Mouse (Mus musculus): ENCODE measurements around the gene Id4. TPM values are rescaled to one million over a fixed set of nuclear protein-coding genes. Genes with fewer than 3 reads are reported as not detected.

Id4 gene
- polyA plus RNA-seq, 1 experiment from 2014 or later, result 2.6 TPM

GRCm38 (mm10) chr13:48273451-48274069 is 12.5 kb downstream of the Id4 start:
- H3K4me2 ChIP-seq (ENCODE audit: low read length), result peak overlapping the region; percentile 77
- WGBS, result 3% methylated on average over 15 of the region's 15 CpGs
- H3K9ac ChIP-seq (ENCODE audit: low read length), result peak overlapping the region; percentile 40; the same call in 1 of the 2 replicates
- no peaks in the 10 kb centered on the region for H3K36me3 ChIP-seq (ENCODE audit: control insufficient read depth, insufficient read depth, low read length)
- no peaks in the 10 kb centered on the region for H3K27me3 ChIP-seq (ENCODE audit: control insufficient read depth, insufficient read depth, low read length)
- H3K9me3 ChIP-seq (ENCODE audit: control insufficient read depth, low read length), result no peaks in the 10 kb centered on the region
- 0 out of 2 replicates have a peak, but pooled peaks have one; percentile 47 for ATAC-seq (ENCODE audit: insufficient number of reproducible peaks, insufficient read depth, low FRiP score, low read depth)
- H3K4me3 ChIP-seq (ENCODE audit: control insufficient read depth in 1 of 2, insufficient read depth in 1 of 2, low read depth in 1 of 2, low read length in 2 of 2), result peak overlapping the region; percentile 32 to 46
- H3K4me1 ChIP-seq (ENCODE audit: control insufficient read depth in 2 of 2, insufficient read depth in 2 of 2, low read length in 2 of 2), result peaks cover 4 to 6% of the 10 kb centered on the region in 2 experiments; a peak in 2 of 4 replicates
- no peak overlapping the region for H3K27ac ChIP-seq (replicated peaks in 1 of 2; ENCODE audit: control insufficient read depth in 1 of 2, insufficient read depth in 1 of 2, low read depth in 2 of 2, low read length in 2 of 2)

GRCm38 (mm10) chr13:48274107-48274506 is 13.1 kb downstream of the Id4 start:
- Histone ChIP-seq H3K4me3 (ENCODE audit: control insufficient read depth in 1 of 2, insufficient read depth in 1 of 2, low read depth in 1 of 2, low read length in 2 of 2) (no peak overlapping the region), H3K27me3 (ENCODE audit: control insufficient read depth, insufficient read depth, low read length) (no peaks in the 10 kb centered on the region), H3K4me2 (ENCODE audit: low read length) (no peak overlapping the region; the same call in 1 of the 2 replicates), H3K36me3 (ENCODE audit: control insufficient read depth, insufficient read depth, low read length) (no peaks in the 10 kb centered on the region), H3K9me3 (ENCODE audit: control insufficient read depth, low read length) (no peaks in the 10 kb centered on the region), H3K4me1 (ENCODE audit: control insufficient read depth in 2 of 2, insufficient read depth in 2 of 2, low read length in 2 of 2) (peaks cover 4 to 6% of the 10 kb centered on the region in 2 experiments; a peak in 2 of 4 replicates), H3K9ac (ENCODE audit: low read length) (no peak overlapping the region), H3K27ac (replicated peaks in 1 of 2; ENCODE audit: control insufficient read depth in 1 of 2, insufficient read depth in 1 of 2, low read depth in 2 of 2, low read length in 2 of 2) (no peak overlapping the region)
- 75% methylated on average over 1 of the region's 1 CpGs for WGBS
- no peak for ATAC-seq (ENCODE audit: insufficient number of reproducible peaks, insufficient read depth, low FRiP score, low read depth)

DNA sequence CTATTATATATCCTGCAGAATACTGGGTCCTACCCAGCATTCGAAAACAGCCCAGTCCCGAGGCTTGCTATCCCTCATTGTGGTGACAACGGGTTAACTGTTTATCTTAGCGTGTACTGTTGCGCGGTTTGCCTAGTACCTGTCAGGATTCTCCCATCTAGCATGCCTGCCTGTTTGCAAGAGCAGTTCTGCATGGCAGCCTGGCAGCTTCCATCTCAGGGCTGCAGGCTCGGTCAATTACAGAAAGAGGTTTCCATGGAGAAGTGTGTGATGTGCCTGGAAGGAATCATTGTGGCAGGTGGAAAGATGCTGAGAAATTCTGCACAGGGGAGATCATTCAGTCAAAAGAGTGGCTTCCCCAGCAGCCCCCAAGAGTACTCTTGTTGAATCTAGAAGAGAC is 16.0 kb downstream of the Id4 start:
- ATAC-seq (ENCODE audit: insufficient number of reproducible peaks, insufficient read depth, low FRiP score, low read depth), result no peak

GRCm38 (mm10) chr13:48284426-48284825 is 23.4 kb downstream of the Id4 start:
- Histone ChIP-seq H3K4me1 (ENCODE audit: control insufficient read depth in 2 of 2, insufficient read depth in 2 of 2, low read length in 2 of 2) (no peaks in the 10 kb centered on the region), H3K9me3 (ENCODE audit: control insufficient read depth, low read length) (no peaks in the 10 kb centered on the region), H3K27ac (replicated peaks in 1 of 2; ENCODE audit: control insufficient read depth in 1 of 2, insufficient read depth in 1 of 2, low read depth in 2 of 2, low read length in 2 of 2) (no peak overlapping the region), H3K9ac (ENCODE audit: low read length) (no peak overlapping the region), H3K4me3 (ENCODE audit: control insufficient read depth in 1 of 2, insufficient read depth in 1 of 2, low read depth in 1 of 2, low read length in 2 of 2) (no peak overlapping the region), H3K4me2 (ENCODE audit: low read length) (no peak overlapping the region), H3K27me3 (ENCODE audit: control insufficient read depth, insufficient read depth, low read length) (no peaks in the 10 kb centered on the region), H3K36me3 (ENCODE audit: control insufficient read depth, insufficient read depth, low read length) (no peaks in the 10 kb centered on the region)
- 60% methylated on average over 9 of the region's 9 CpGs for WGBS
- ATAC-seq (ENCODE audit: insufficient number of reproducible peaks, insufficient read depth, low FRiP score, low read depth), result no peak

More for the DNA sequence above, 16.0 kb downstream of the Id4 start:
- Histone ChIP-seq H3K4me1 (ENCODE audit: control insufficient read depth in 2 of 2, insufficient read depth in 2 of 2, low read length in 2 of 2) (peaks cover 4 to 6% of the 10 kb centered on the region in 2 experiments; a peak in 2 of 4 replicates), H3K4me3 (ENCODE audit: control insufficient read depth in 1 of 2, insufficient read depth in 1 of 2, low read depth in 1 of 2, low read length in 2 of 2) (no peak overlapping the region), H3K36me3 (ENCODE audit: control insufficient read depth, insufficient read depth, low read length) (no peaks in the 10 kb centered on the region), H3K27me3 (ENCODE audit: control insufficient read depth, insufficient read depth, low read length) (no peaks in the 10 kb centered on the region), H3K4me2 (ENCODE audit: low read length) (no peak overlapping the region), H3K9ac (ENCODE audit: low read length) (no peak overlapping the region), H3K27ac (replicated peaks in 1 of 2; ENCODE audit: control insufficient read depth in 1 of 2, insufficient read depth in 1 of 2, low read depth in 2 of 2, low read length in 2 of 2) (no peak overlapping the region), H3K9me3 (ENCODE audit: control insufficient read depth, low read length) (no peaks in the 10 kb centered on the region)
- 70% methylated on average over 7 of the region's 7 CpGs for WGBS

DNA sequence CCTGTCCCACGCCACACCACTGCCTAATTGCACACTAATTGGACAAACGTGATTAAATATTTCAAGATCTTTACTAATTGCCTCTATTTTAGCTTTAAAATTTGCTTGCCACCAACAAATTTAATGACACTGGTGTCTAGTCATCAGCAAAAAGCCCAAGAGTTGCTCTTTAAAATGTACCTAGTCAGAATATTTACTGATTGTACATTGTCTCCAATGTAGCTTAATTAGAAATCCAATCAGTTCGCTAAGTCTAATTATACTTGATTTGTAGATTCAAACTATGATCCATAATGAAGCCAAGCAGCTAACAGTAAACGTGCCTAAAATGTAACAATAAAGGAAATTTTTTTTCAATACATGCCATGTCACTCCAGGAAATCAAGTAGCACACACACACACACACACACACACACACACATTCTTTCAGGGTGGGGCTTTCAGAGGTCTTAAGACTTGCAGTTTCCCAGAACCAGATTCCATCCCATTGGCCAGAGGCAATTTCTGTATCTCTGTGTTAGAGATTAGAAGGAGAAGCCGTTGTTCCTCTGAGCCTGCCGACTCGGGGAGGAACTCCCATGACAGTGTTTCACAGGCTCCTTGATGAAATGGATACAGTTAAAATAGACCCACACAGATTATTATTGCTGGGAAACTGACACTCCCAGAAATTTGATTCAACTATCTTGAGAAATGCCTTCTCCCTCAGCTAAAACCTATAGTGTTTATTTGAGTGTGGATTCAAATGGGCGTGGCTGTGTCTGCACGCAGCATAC is 24.1 kb downstream of the Id4 start:
- Histone ChIP-seq H3K9me3 (ENCODE audit: control insufficient read depth, low read length) (no peaks in the 10 kb centered on the region), H3K4me1 (ENCODE audit: control insufficient read depth in 2 of 2, insufficient read depth in 2 of 2, low read length in 2 of 2) (no peaks in the 10 kb centered on the region), H3K27me3 (ENCODE audit: control insufficient read depth, insufficient read depth, low read length) (no peaks in the 10 kb centered on the region), H3K36me3 (ENCODE audit: control insufficient read depth, insufficient read depth, low read length) (no peaks in the 10 kb centered on the region), H3K9ac (ENCODE audit: low read length) (no peak overlapping the region), H3K4me2 (ENCODE audit: low read length) (no peak overlapping the region), H3K27ac (replicated peaks in 1 of 2; ENCODE audit: control insufficient read depth in 1 of 2, insufficient read depth in 1 of 2, low read depth in 2 of 2, low read length in 2 of 2) (no peak overlapping the region), H3K4me3 (ENCODE audit: control insufficient read depth in 1 of 2, insufficient read depth in 1 of 2, low read depth in 1 of 2, low read length in 2 of 2) (no peak overlapping the region)
- ATAC-seq (ENCODE audit: insufficient number of reproducible peaks, insufficient read depth, low FRiP score, low read depth), result no peak
- WGBS, result 59% methylated on average over 9 of the region's 9 CpGs

GRCm38 (mm10) chr13:48290427-48290826 is 29.4 kb downstream of the Id4 start:
- Histone ChIP-seq H3K27ac (replicated peaks in 1 of 2; ENCODE audit: control insufficient read depth in 1 of 2, insufficient read depth in 1 of 2, low read depth in 2 of 2, low read length in 2 of 2) (no peak overlapping the region), H3K36me3 (ENCODE audit: control insufficient read depth, insufficient read depth, low read length) (no peaks in the 10 kb centered on the region), H3K9me3 (ENCODE audit: control insufficient read depth, low read length) (no peaks in the 10 kb centered on the region), H3K9ac (ENCODE audit: low read length) (no peak overlapping the region), H3K4me1 (ENCODE audit: control insufficient read depth in 2 of 2, insufficient read depth in 2 of 2, low read length in 2 of 2) (no peaks in the 10 kb centered on the region; a peak in 1 of 4 replicates), H3K27me3 (ENCODE audit: control insufficient read depth, insufficient read depth, low read length) (no peaks in the 10 kb centered on the region), H3K4me2 (ENCODE audit: low read length) (peak overlapping the region; percentile 42), H3K4me3 (ENCODE audit: control insufficient read depth in 1 of 2, insufficient read depth in 1 of 2, low read depth in 1 of 2, low read length in 2 of 2) (no peak overlapping the region)
- no peak for ATAC-seq (ENCODE audit: insufficient number of reproducible peaks, insufficient read depth, low FRiP score, low read depth)
- WGBS, result 28% methylated on average over 13 of the region's 13 CpGs

GRCm38 (mm10) chr13:48314500-48314899 is 53.5 kb downstream of the Id4 start:
- Histone ChIP-seq H3K9ac (ENCODE audit: low read length) (no peak overlapping the region), H3K9me3 (ENCODE audit: control insufficient read depth, low read length) (no peaks in the 10 kb centered on the region), H3K4me1 (ENCODE audit: control insufficient read depth in 2 of 2, insufficient read depth in 2 of 2, low read length in 2 of 2) (peaks cover 13 to 16% of the 10 kb centered on the region in 2 experiments), H3K4me3 (ENCODE audit: control insufficient read depth in 1 of 2, insufficient read depth in 1 of 2, low read depth in 1 of 2, low read length in 2 of 2) (no peak overlapping the region), H3K27me3 (ENCODE audit: control insufficient read depth, insufficient read depth, low read length) (peaks cover 5% of the 10 kb centered on the region; the same call in 1 of the 2 replicates), H3K27ac (replicated peaks in 1 of 2; ENCODE audit: control insufficient read depth in 1 of 2, insufficient read depth in 1 of 2, low read depth in 2 of 2, low read length in 2 of 2) (no peak overlapping the region), H3K4me2 (ENCODE audit: low read length) (no peak overlapping the region), H3K36me3 (ENCODE audit: control insufficient read depth, insufficient read depth, low read length) (no peaks in the 10 kb centered on the region)
- 46% methylated on average over 7 of the region's 7 CpGs for WGBS
- ATAC-seq (ENCODE audit: insufficient number of reproducible peaks, insufficient read depth, low FRiP score, low read depth), result no peak

All from heart, embryonic 14.5 days (tissue).